Mouse (Mus musculus): ENCODE results near the gene Trnau1ap. TPM values are rescaled to one million over a fixed set of nuclear protein-coding genes. Genes with fewer than 3 reads are reported as not detected.

The Trnau1ap gene
- total RNA-seq (2021), result 10 to 100 TPM; 28.3 to 29.5 TPM

DNA sequence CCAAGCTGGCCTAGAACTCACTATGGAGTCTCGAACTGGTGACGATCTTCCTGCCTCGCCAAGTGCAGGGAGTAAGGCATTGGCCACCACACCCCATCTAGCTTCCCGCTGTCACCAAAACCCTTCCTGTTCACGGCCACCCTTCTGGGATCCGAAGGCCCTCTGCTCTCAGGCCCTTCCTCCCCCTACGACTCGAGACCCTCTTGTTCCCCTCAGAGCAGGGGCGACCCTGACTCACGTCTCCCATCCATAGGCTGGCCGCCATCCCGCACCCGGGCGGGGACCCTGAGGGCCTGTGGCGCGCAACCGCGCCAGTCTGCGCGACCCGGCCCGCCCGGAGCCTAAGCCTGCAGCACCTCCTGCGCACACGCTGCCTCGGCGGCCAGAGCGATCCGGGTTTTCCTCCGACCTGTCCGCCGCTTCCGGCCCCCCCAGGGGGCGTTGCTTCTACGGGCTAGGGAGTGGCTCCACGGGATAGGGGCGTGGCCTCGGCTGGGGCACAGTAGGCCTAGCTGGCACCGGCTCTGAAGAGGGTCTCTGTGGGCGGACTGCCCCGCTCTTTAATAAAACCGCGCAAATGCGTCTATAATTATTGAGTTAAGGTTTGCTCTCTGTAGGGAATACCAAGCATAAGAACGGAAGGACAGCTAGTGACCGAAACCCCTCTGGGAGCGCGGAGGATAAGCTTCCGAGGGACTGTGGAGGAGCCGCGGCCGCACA lies at the start of gene Trnau1ap:
TSS of gene Trnau1ap (minus strand) at position 424 of the 720 bp plus-strand sequence.
- intact Hi-C loops (cut with DNase I), result loop anchor here (2.0 kb wide), 1 partner anchor 20 kb away; no protein-coding TSS in a partner anchor

DNA sequence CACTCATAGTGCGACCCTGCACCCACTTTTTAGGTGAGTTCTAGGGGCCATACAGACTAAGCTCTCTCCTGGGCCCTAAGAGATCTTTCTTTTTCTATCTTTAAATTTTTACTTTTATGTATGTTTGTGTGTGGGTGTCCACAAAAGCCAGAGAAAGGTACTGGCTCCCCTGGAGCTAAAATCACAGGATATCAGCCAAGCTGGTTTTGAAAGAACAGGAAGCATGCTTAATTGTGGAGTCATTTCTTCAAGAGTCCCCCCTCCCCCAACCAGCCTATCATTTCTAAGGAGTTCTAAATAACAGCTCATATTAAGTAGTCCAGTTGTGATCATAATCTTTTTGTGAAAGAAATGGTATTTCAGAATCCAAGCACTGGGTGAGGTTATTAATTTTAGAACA lies 44.5 kb upstream of the Trnau1ap start:
- intact Hi-C loops (cut with DNase I), result no loop called here
- no peak for DNase-seq

More for the DNA sequence above, at the start of gene Trnau1ap:
- peak; percentile 91 to 92 for DNase-seq

DNA sequence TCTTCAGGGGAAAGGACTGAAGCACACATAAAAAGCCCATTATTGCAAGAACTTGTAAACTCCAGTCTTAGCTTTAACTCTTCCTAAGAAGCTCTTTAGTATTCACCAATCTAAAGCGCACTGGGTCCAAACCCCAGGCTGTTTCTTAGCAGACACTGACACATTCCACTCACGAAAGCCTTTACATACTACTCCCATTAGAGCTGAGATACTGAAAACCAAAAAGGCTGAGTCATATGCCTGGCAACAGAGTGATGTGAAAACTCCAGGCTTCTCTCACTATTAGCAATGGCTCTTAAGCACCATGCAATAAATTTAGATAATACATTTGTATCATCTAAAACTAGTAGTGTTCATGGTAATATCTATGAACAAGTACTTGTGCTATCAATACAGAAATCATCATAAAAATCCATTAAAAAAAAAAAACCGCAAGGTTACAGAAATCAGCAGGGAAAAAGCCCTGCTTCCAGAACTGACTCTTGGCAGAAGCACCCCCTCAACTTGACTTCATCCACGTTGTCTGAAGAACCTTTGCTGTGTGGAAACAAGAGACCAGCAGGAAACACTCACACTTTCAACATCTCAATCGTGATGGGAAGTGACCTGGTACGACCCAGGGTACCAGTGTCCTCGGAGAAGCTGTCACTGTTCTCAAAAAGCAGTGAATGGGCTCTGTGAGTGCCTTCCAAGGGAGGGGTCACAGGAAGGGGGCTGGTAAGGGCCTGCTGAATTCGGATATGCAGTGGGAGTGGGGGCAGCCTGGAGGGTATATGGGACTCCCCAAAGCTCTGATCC lies 40.8 kb upstream of the Trnau1ap start:
- peak in 1 of 2 experiments; percentile 27 for DNase-seq
- intact Hi-C loops (cut with DNase I), result no loop called here

DNA sequence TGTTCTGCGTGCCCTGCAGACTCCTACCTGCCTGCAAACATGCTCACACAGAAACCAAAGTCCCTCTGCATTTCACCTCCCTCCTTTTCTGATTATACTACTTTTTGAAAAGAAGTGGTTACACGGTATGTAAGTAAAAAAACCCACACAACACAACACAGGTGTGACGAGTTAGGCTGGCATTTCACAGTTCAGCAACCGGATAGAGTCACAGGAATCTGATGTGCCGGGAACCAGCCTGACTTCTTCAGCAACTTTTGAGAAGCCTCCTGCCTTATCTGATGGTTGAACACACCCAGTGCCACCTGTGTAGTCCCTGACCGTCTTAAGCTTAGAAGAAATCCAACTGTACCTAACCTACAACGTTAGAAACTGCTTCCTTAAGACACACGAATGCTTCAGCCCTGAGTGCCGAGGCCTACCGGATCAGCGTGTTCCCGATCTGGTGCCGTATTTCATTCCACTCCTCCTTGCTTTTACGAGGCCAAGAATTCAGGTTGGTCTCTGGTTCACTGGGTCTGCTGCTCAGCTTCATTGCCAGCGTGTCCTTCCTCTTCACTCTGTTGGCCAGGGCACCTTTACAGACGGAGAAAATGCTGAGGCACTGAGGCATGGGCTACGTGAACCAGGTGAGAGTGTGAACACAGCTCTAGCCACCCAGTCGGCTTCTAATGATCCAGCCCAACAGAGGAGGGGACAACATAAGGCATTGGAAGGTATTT lies 38.3 kb upstream of the Trnau1ap start:
- intact Hi-C loops (cut with DNase I), result no loop called here
- DNase-seq, result no peak

DNA sequence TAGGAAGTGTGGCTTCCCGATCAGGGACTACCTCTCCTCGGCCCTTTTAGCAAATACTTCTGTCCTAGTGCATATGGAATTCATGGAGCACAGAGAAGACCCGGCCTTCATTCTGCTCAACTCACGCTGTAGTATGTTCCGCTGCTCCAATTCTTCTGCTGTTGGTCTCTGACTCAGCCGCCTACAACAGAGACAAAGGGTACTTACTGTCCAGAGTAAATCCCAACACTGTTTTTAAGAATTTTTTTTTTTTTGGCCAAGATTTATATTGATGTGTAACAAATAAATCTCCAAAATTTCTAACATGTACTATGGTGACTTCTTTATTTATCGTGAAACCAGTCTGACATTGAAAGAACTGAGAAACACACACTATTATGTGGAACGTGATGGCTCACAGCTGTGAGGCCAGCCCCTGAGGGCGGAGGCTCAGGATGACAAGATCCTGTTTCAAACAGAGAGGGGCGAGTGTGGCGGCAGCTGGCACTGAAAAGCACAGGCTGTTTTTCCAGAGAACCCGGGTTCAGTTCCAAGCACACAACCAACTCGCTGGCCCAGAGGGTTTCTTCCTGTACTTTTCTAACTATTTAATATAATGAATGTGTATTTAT lies 36.2 kb upstream of the Trnau1ap start:
- intact Hi-C loops (cut with DNase I), result no loop called here
- peak in 1 of 2 experiments; percentile 19 for DNase-seq

DNA sequence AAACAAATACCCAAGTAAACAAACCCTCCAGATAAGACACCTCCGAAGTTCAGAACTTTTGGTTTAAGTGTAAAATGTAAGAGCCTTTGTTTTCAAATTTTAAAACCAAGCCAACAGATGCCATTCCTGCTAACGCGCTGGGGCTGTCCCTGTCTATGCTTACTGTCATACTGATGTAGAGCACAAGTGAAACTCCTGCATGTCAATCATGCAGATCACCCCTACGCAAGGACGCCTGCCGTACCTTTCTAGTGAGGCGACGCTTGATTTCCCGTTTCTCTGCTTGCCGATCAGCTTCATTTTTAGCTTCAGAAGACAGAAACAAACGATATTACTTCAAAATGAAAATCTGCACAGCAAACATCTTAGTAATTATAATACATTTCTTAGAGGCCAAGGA lies 34.1 kb upstream of the Trnau1ap start:
- intact Hi-C loops (cut with DNase I), result no loop called here
- DNase-seq, result no peak

DNA sequence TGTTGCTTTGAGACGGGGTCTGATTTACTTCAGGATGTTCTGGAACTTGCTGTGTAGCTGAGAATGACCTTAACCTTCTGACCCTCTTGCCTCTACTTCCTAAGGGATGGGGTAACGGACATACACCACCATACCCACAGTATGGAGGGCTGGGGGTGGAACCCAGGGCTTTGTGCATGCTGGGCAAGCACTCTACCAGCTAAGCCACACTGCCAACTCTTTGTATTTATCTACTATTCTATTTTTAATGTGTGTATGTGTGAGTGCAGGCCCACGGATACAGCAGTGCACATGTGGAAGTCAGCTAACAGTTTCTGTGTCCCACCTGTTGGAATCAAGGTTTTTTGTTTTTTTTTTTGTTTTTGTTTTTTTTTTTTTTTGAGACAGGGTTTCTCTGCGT lies 30.2 kb upstream of the Trnau1ap start:
- DNase-seq, result no peak
- intact Hi-C loops (cut with DNase I), result no loop called here

DNA sequence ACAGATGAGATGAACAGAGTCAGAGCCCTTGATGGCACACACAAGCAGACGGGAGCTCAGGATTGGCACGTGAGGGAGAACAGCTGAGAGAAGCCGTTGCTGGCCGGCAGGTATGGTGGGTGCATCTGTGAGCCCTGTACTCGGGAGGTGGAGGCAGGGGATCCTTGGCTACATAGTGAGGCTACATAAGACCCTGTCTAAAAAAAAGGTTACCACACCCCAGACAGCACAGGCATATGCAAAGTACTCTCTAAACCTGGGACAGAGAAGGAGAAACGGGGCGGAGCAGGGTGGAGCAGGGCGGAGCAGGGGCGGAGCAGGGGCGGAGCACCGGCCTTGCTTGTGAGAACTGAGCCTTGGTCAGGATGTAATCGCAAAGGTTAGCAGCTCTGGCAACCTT lies 26.8 kb upstream of the Trnau1ap start:
- peak; percentile 38 to 47 for DNase-seq
- intact Hi-C loops (cut with DNase I), result no loop called here

DNA sequence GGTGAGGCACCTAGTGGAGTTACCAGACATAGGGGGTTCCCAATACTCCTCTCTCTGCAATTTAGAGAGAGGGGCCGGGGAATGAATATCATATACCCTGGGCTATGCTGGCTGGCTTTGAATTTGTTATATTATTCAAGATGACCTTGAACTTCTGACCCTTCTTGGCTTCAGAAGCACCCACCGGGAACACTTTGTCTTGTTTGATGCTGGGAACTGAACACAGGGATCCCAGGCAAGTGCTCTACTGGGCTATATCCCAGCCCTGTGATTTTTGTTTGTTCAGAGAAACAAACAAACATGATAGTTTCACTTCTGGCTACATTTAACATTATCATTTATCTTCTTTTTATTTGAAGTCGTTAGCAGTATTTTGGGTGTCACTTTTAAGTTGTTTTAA lies 26.1 kb upstream of the Trnau1ap start:
- intact Hi-C loops (cut with DNase I), result no loop called here
- no peak for DNase-seq

DNA sequence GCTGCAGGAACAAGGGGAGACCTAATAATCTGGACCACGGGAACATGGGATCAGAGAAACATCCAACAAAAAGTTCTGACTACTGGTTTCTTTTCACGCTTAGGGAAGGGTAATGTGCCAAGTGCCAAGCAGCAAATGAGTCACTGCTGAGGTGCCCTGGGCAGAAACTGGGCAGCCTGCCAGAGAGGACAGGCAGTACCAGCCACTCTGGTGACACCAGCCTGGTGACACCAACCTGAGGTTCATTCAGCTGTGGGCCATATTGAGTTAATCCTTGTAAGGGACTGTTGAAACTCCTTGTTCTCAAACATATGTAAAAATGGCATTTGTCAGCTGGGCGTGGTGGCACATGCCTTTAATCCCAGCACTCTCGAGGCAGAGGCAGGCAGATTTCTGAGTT lies 25.2 kb upstream of the Trnau1ap start:
- DNase-seq, result peak; percentile 41 to 42
- intact Hi-C loops (cut with DNase I), result loop anchor here (5.0 kb wide), 1 partner anchor 158 kb away; the partner anchor contains the start of gene Sesn2

DNA sequence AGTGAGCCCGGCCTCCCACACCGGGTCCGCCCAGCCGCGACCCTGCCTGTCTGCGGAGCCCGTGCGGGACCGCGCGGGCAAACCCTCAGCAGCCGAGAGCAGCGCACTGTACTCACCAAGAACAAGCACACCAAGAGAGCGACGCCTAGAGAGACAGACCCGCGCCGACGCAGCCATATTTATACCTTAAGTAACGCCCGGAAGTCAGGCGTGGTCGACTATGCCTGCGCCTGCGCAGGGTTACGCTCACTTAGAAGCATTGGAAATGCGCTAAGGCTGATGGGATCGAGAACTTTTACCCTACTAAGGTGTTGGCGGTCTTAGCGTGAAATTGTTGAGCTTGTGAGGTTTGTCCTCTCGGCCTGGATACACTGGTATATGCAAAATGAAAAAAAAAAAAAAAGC lies 24.1 kb upstream of the Trnau1ap start, which contains the start of gene Rcc1:
TSS of gene Rcc1 (minus strand) at position 125 of the 405 bp plus-strand sequence.
- DNase-seq, result peak; percentile 95
- intact Hi-C loops (cut with DNase I), result loop anchor here (5.0 kb wide), 1 partner anchor 159 kb away; the partner anchor contains the start of gene Sesn2

DNA sequence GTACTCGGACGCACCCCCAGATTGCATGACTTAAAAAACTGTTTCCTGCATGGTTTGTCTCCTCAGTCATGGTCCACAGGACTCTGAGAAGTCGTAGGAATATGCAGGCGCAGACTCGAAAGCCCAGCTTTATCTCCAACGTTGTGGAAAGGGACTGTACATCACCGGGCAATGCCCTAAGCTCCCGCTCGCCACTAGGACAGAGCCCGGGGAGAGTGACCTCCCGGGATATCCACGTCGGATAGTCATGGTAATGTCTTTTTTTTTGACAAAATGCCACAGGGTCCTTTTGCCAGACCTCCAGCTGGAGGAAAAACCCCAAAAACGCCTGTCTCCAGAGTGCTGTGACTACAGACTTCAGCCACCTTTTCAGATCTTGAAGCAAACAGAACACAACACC lies 23.4 kb upstream of the Trnau1ap start:
- peak; percentile 52 to 55 for DNase-seq
- intact Hi-C loops (cut with DNase I), result loop anchor here (5.0 kb wide), 1 partner anchor 160 kb away; the partner anchor contains the start of gene Sesn2

DNA sequence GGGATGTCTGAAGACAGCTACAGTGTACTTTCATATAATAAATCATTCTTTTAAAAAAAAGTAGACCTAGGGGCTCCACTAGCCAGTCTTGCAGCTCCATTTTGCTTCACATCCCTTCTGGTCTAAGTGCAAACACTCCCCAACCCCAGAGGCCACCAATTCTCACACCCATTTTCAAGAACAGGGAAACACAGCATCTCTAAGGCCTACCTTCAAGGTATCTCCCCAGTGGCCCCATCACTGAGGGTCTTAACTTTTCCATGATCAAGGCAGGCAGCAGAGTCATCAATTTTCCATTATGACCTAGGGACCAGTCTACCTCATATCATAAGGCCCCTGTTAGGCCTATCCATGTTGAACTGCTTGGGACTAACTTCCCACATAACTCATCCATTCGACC lies 22.1 kb upstream of the Trnau1ap start:
- DNase-seq, result no peak
- intact Hi-C loops (cut with DNase I), result loop anchor here (2.0 to 5.0 kb wide), 2 partner anchors 59 to 161 kb away; partner anchors contain the start of gene Sesn2

DNA sequence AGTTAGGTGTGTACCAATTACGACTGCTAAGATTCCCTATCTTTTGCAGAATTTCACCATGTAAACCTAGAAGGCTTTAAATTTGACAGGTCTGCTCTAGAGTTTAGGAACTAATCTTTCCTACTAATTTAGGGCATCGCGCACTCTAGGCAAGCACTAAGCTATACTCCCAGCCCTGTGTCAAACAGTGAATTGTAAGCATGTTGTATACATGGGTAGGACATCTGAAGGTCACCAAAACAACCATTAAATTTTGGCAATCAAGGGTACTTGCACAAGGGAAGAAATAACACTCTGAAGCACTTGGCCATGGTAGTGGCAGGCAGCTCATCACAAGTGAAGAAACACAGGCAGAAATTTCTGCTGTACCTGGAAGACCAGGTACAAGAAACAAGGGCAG lies 21.5 kb upstream of the Trnau1ap start:
- DNase-seq, result no peak
- intact Hi-C loops (cut with DNase I), result loop anchor here (2.0 to 5.0 kb wide), 2 partner anchors 60 to 161 kb away; partner anchors contain the start of gene Sesn2

DNA sequence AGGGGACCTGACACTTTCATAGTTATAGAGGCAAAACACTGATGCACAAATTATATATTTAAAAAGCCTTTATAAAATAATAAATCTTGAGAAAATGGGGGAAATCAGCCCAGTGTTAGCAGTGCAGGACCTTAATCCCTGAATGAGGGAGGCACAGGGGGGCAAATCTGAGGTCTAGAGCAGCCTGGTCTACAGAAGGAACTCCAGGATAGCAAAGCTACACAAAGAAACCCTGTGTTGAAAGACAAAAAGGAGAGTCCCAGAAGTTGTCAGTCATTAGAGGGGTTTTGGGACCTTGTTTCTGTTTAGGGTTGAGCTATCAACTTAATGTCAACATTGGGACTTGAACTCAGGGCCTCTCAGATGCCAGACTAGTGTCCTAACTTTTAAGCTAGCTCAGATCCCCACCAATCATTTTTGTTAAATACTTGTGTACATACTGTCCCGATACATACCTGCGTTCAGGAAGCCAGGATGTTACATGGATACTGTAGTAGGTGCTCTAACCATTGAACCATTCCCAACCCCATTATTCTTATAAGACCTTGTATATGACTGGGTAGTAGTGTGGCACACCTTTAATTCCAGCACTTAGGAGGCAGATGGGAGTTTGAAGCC lies 20.9 kb upstream of the Trnau1ap start:
- no peak for DNase-seq
- intact Hi-C loops (cut with DNase I), result loop anchor here (2.0 to 5.0 kb wide), 2 partner anchors 61 to 162 kb away; partner anchors contain the start of gene Sesn2

DNA sequence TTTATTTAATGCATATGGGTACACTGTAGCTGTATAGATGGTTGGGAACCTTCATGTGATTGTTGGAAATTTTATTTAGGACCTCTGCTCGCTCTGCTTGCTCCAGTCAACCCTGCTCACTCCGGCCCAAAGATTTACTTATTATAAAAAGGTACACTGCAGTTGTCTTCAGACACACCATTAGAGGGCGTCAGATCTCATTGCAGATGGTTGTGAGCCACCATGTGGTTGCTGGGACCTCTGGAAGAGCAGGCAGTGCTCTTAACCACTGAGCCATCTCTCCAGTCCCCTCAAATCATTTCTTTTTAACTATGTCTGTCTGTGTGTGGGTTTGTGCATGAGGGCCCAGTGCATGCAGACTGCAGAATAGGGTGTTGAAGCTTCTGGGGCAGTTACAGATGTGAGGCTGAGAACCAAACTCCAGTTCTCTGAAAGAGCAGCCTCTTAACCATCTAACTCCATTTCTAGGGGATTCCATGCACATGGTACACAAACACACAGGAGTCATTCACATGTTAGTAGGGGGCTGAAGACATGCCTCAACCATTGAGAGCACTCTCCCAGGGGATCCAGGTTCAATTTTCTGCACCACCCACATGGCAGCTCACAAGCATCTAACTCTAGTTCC lies 20.3 kb upstream of the Trnau1ap start:
- intact Hi-C loops (cut with DNase I), result loop anchor here (2.0 to 5.0 kb wide), 5 partner anchors 61 to 262 kb away; partner anchors contain the start of genes Sesn2 and Taf12
- DNase-seq, result no peak

DNA sequence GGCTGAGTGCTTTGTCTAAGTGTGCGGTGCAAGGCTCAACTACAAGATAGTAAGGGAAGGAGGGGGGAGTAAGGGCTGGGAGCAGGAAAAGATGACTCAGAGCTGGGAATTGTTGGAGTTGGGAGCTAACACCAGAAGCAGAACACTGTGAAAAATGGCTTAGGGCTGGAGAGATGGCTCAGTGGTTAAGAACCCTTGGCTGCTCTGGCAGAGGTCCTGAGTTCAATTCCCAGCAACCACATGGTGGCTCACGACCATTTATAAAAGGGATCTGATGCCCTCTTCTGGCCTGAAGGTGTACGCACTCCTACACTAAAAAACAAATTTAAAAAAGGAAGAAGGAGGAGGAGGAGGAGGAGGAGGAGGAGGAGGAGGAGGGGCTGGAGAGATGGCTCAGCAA lies 17.3 kb upstream of the Trnau1ap start:
- no peak for DNase-seq
- intact Hi-C loops (cut with DNase I), result loop anchor here (5.0 kb wide), 3 partner anchors 74 to 259 kb away; partner anchors contain the start of gene Taf12

DNA sequence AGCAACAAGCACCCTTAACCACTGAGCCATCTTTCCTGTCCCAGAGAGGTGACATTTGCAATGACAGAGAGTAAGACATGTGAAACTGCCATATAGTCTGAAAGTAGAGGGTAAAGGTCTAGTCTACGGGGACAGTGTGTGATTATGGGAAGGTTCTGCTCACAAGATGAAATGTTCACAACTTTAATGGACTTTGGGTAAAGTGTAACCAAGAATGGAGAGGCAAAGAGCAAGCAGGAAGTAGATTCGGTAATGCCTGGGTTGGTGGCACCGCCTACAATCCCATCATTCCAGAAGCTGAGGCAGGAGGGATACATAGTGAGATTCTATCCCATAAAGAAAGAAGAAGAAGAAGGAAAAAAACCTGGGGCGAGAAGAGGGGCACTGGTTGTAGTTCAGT lies 16.9 kb upstream of the Trnau1ap start:
- intact Hi-C loops (cut with DNase I), result loop anchor here (5.0 kb wide), 3 partner anchors 74 to 259 kb away; partner anchors contain the start of gene Taf12
- DNase-seq, result no peak

DNA sequence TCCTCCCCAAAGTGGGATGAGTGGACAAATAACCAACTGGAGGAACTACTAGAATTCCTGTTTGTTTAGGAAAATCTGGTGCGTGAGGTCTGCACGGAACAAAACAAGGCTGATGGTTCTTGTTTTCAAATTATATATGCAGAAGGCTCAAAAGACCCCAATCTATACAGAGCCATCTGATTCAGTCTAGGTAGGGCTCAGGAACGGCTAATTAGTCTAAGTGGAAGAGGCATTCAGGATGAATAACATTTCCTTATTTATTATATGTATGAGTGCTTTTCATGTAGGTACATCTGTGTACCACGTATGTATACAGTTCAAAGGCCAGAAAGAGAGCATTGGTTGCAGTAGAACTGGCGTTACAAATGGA lies 16.5 kb upstream of the Trnau1ap start:
- intact Hi-C loops (cut with DNase I), result loop anchor here (1.0 to 5.0 kb wide), 4 partner anchors 53 to 259 kb away; partner anchors contain the start of gene Taf12
- DNase-seq, result no peak
